In the genomic region with DNA sequence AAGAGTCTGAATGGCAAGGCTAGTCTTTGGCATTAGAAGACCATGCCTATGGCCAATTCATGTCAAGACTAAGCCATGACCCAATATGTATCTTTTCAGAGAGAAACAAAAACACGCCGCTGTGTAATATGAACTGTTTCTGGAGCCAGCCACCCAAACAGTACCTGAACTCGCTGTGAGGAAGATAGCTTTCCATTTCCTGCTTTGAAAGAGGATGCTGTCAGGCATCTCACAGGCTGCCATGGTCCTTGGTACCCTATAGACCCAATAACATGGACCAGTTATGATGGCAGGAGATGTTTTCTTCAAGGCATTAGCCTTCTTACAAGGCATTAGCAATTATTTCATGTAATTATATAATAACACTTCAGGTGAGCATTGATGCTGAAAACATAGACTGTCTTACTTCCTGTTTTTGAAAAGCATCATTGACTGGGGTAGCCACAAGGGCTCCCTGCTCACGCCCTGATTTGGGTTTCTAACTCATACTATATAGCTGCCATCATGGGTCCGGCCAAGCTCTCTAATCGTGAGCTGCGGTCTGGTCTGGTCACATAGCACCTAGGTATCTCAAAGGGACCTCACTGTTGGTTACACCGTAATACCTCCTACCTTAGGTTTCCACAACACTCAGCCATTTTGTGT, we compare ENCODE assay signal across 13 mouse cellular contexts.
"Had no signal": no experiment of that assay in that cellular context is flagged by ENCODE, and none has a peak within 500 bp of the region (broad histone marks: within the 10 kb centered on the region; RNA-seq: fewer than 3 reads in every experiment).

No protein-coding gene starts in this region.

- DNase-seq: kidney, adult 18-20 months; kidney, adult 9 months; kidney, postnatal 14 days; layer of hippocampus, adult 9-11 months; liver, embryonic 13.5 days; lung, adult 2 months; thymus, postnatal 36 days had no signal

- H3K36me3 ChIP-seq: limb, embryonic 10.5 days; limb, embryonic 13.5 days; liver, embryonic 13.5 days; midbrain, embryonic 10.5 days; midbrain, embryonic 13.5 days; neural tube, embryonic 13.5 days; stomach, embryonic 15.5 days had no signal

- H3K27me3 ChIP-seq: limb, embryonic 13.5 days; liver, embryonic 13.5 days; midbrain, embryonic 13.5 days; neural tube, embryonic 13.5 days; stomach, embryonic 15.5 days had no signal
